Mouse (Mus musculus) heart, adult 10 weeks (tissue): ENCODE results near the gene Myrfl. TPM values are rescaled to one million over a fixed set of nuclear protein-coding genes. Genes with fewer than 3 reads are reported as not detected.

Experiments used
- polyA plus RNA-seq: library from polyadenylated mRNA; stranded (reverse); fragments of 350-450 nt; fragmentation: Illumina TruSeq; extraction: RNeasy Lipid Tissue Mini Kit (QIAGEN cat#74804); gene quantifications from one replicate; pipeline ENCODE4 v1.2.3, GENCODE M21; 2014; ENCODE audit warnings: low read depth, low replicate concordance

Gene Myrfl
- 1.5 TPM for polyA plus RNA-seq

DNA sequence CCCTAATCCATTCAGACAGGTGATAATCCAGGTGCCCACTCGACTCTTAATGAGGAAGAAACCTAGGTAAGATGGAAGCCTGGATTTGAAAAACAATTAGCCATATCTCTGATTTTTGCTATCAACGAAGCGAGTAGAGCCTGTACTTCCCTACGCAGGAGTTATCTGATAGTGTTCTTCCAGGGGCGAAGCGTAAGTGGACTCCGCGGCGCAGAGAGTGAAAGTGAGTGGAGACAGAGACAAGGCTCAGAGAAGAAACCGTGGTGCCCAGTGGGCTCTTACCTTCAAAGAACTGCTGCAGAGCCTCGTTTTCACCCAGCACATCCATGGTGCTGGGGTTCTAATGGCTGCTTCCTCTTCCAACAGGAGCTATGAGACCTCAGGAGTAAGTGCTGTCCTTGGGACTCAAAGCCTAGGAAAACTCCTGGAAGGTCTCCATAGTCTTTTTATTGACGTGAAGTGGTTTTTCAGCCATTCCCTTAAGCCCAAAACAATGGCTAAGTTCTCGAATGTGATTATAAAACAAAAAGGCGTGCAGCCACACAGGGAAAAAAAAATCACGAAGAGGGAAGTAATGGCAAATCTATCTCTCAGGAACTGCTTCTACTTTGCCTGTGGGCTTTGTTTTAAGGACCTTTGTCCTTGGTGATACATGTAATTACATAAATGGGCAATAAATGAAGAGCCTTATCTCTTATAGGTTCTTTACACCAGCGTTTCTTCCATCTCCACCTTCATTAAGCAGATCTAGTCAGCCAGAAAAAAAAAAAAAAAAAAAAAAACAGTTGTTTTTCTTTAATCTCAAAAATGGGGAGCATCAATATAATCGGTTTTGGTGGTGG lies at the start of gene Myrfl:
Gene Myrfl, minus strand, starts transcription at position 584 of the 842 bp plus-strand sequence.

Other genes starting within 250 kb of the Myrfl start
- gene Rab3ip, start 53.9 kb upstream of the Myrfl start, polyA plus RNA-seq = 74.9 TPM
- gene Gm10271, start 75.7 kb upstream of the Myrfl start, polyA plus RNA-seq = not detected
- gene Best3, start 89.4 kb upstream of the Myrfl start, polyA plus RNA-seq = 4.6 TPM
- gene Lrrc10, start 148.4 kb upstream of the Myrfl start, polyA plus RNA-seq = 181 TPM
- gene Cct2, start 166.9 kb upstream of the Myrfl start, polyA plus RNA-seq = 143 TPM